9 mouse cellular contexts compared by ENCODE assay signal in the genomic region with DNA sequence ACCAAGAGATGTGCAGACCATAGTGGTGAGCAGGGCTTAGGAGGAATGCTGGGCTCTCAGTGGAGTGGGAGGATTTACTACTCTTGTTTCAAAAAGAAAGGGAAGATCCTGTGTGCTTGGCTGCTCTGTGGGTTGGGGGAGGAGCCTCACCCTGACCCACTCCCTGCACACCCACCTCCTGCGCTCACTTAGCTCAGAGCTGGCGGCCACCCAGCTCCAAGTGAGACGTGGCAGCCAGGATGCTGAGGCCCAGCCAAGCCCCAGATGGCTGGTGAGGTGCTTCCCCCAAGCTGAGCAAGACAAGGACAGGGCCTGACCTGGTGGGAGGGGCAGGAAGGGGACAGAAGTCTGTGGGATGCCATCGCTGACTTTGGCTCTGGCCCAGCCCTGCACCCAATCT. TPM values are rescaled to one million over a fixed set of nuclear protein-coding genes. Genes with fewer than 3 reads are reported as not detected.
A peak's percentile ranks its signal among the peaks of the same experiment; 100 is the strongest.
DNase-seq lines count a peak whose midpoint lies in the region; ATAC-seq and TF ChIP-seq lines count a peak whose summit lies in the region.
"Had no signal": no experiment of that assay in that cellular context is flagged by ENCODE, and none has a peak within 500 bp of the region (broad histone marks: within the 10 kb centered on the region; RNA-seq: fewer than 3 reads in every experiment).

No protein-coding gene starts in this region.

- H3K27ac ChIP-seq in left cerebral cortex, adult 2 months, result no peak overlapping the region
- H3K27ac ChIP-seq: macrophage had no signal

- intact Hi-C loops in heart, postnatal 36 days (cut with DNase I), result loop anchor here (5.0 kb wide), 1 partner anchor 40 kb away; no protein-coding TSS in a partner anchor
- intact Hi-C loops in left cerebral cortex, adult 2 months (cut with DNase I), result no loop called here

- peak; percentile 22 for DNase-seq in 416B (ENCODE audit: low read depth)
- peak; percentile 18 for DNase-seq in adrenal gland, adult 8-10 months
- DNase-seq in heart, postnatal 36 days, result peak; percentile 80 to 83
- peak; percentile 56 to 61 for DNase-seq in left cerebral cortex, adult 2 months (ENCODE audit: extremely low spot score in 1 of 2, low spot score in 2 of 2)
- peak; percentile 26 for DNase-seq in thymus, postnatal 0 days (ENCODE audit: low spot score)
- DNase-seq in spleen, postnatal 14 days (ENCODE audit: low spot score in 2 of 2), result no peak

- ATAC-seq in frontal cortex, adult (ENCODE audit: low TSS enrichment), result peak; percentile 82
- ATAC-seq in megakaryocyte, adult 5-6 weeks (ENCODE audit: poor library complexity, severe bottlenecking), result peak; percentile 39

- no peak overlapping the region for H3K4me3 ChIP-seq in left cerebral cortex, adult 2 months

- no peak for TF ChIP-seq CTCF in left cerebral cortex, adult 2 months (IDR thresholded peaks at IDR 0.05)

RNA-seq across cellular contexts. Expression of gene Adamts2, which starts 30.4 kb away (rescaled TPM):
- 1 to 10 TPM; 4.2 to 9.7 (median 5.4) TPM for total RNA-seq in adrenal gland, adult 8-10 months (2022)
- total RNA-seq in heart, postnatal 36 days (2021), result 10 to 100 TPM; 16.3 to 18.7 TPM
- total RNA-seq in left cerebral cortex, adult 2 months (2021), result 10 to 100 TPM; 10.9 to 13.0 TPM
- total RNA-seq in megakaryocyte, adult 5-6 weeks (2015), result 0.21 and 0.27 TPM in 2 replicates
- 0.11 and 0.12 TPM in 2 replicates for total RNA-seq in megakaryocyte, adult 5-6 weeks (2017)
- 3.2 and 3.3 TPM in 2 replicates for polyA plus RNA-seq in thymus, postnatal 0 days (2015; fragmentation: Nextera tagmentation; extraction: Ambion mirVana)
- polyA plus RNA-seq: macrophage had no signal

Comparison
In these comparisons a context has a peak if more than half of its experiments do, and no peak if none do; other contexts are left out.
1. DNase-seq: peak in 416B (single experiment), adrenal gland, adult 8-10 months (single experiment), heart, postnatal 36 days (2 of 2), left cerebral cortex, adult 2 months (2 of 2) and thymus, postnatal 0 days (single experiment); none in spleen, postnatal 14 days (0 of 2).
2. RNA of gene Adamts2, which starts 30.4 kb away (total RNA-seq): 16.3 to 18.7 TPM in heart, postnatal 36 days, 10.9 to 13.0 TPM in left cerebral cortex, adult 2 months and 4.2 to 9.7 TPM in adrenal gland, adult 8-10 months; 0.11 to 0.27 TPM in megakaryocyte, adult 5-6 weeks; every median in the first group is over 4 times any median in the second.